In the genomic region with DNA sequence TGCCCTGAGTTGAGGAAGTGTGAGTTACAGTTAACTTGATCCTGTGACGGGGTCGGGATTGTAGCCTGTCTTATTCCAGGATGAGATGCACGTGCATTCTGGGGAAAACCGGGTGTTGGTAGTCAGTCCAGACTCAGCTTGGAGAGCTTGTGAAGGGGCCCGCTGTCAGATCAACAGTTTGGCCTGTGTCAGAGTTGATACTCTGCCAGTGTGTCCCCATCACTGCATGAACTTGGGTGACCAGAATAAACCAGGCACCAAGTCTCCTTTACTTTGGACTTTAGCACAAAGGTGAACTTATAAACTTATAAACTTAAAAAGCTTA, we compare ENCODE assay signal across 8 mouse cellular contexts. TPM values are rescaled to one million over a fixed set of nuclear protein-coding genes. Genes with fewer than 3 reads are reported as not detected.
DNase-seq lines count a peak whose midpoint lies in the region; ATAC-seq and TF ChIP-seq lines count a peak whose summit lies in the region.

No protein-coding gene starts in this region.

- H3K4me1 ChIP-seq in heart, embryonic 11.5 days (ENCODE audit: control insufficient read depth, insufficient read depth, low read length): peaks cover 21% of the 10 kb centered on the region
- H3K4me1 ChIP-seq in MEL (ENCODE audit: control insufficient read depth in 1 of 2, insufficient read depth in 2 of 2, low read length in 2 of 2): peaks cover 15 to 18% of the 10 kb centered on the region in 2 experiments
- H3K4me1 ChIP-seq in hindbrain, embryonic 11.5 days (replicated peaks; ENCODE audit: control insufficient read depth, insufficient read depth, low read length): peaks cover 10% of the 10 kb centered on the region

- no peak for TF ChIP-seq EP300 in MEL (IDR thresholded peaks at IDR 0.05; ENCODE audit: low read depth in 1 of 2, low read length in 2 of 2)

- H3K27me3 ChIP-seq in heart, embryonic 11.5 days (ENCODE audit: control insufficient read depth, insufficient read depth, low read length): no peaks in the 10 kb centered on the region
- H3K27me3 ChIP-seq in MEL (ENCODE audit: control insufficient read depth in 1 of 2, insufficient read depth in 2 of 2, low read length in 2 of 2): no peaks in the 10 kb centered on the region
- no peaks in the 10 kb centered on the region for H3K27me3 ChIP-seq in hindbrain, embryonic 11.5 days (ENCODE audit: control insufficient read depth, insufficient read depth, low read length)

- no peak for DNase-seq in heart, adult 18-20 months
- DNase-seq in MEL (ENCODE audit: low read depth, low spot score): no peak
- DNase-seq in hindbrain, embryonic 11.5 days (ENCODE audit: low spot score): no peak
- no peak for DNase-seq in left cerebral cortex, postnatal 25 days (ENCODE audit: low spot score in 2 of 2)
- DNase-seq in embryo, embryonic 11 days: no peak

- no peak for TF ChIP-seq POLR2A in MEL (IDR thresholded peaks at IDR 0.05; ENCODE audit: control insufficient read depth in 1 of 2, insufficient read depth in 1 of 2, low read depth in 1 of 2, low read length in 2 of 2, poor library complexity in 1 of 2)

- no peak for TF ChIP-seq RAD21 in MEL (IDR thresholded peaks at IDR 0.05; ENCODE audit: low read depth, low read length)

- peak overlapping the region; percentile 97 for H3K4me2 ChIP-seq in heart, embryonic 11.5 days
- peak overlapping the region; percentile 94 for H3K4me2 ChIP-seq in hindbrain, embryonic 11.5 days (replicated peaks; ENCODE audit: low read depth, low read length)

- peak overlapping the region; percentile 80 for H3K27ac ChIP-seq in heart, embryonic 11.5 days (ENCODE audit: low read depth, low read length)
- H3K27ac ChIP-seq in MEL (ENCODE audit: control insufficient read depth, low read depth, low read length) (no peak overlapping the region), macrophage (peak overlapping the region; percentile 64)
- H3K27ac ChIP-seq in hindbrain, embryonic 11.5 days (ENCODE audit: low read depth, low read length): no peak overlapping the region

- 3% methylated on average over 5 of the region's 5 CpGs for WGBS in heart, embryonic 11.5 days (ENCODE audit: insufficient replicate concordance)
- WGBS in hindbrain, embryonic 11.5 days: 5% methylated on average over 5 of the region's 5 CpGs
- 1% methylated on average over 5 of the region's 5 CpGs for WGBS in macrophage (ENCODE audit: missing documents)

- peak overlapping the region; percentile 95 for H3K9ac ChIP-seq in heart, embryonic 11.5 days (ENCODE audit: low read depth, low read length)
- peak overlapping the region; percentile 81 for H3K9ac ChIP-seq in MEL (ENCODE audit: control insufficient read depth, low read depth, low read length, poor library complexity, severe bottlenecking)
- H3K9ac ChIP-seq in hindbrain, embryonic 11.5 days (ENCODE audit: low read depth, low read length): peak overlapping the region; percentile 96

- 0 out of 2 replicates have a peak, but pooled peaks cover 2% of the 10 kb centered on the region for H3K36me3 ChIP-seq in heart, embryonic 11.5 days (ENCODE audit: control insufficient read depth, insufficient read depth, low read length)
- peaks cover 6 to 22% of the 10 kb centered on the region in 2 experiments; a peak in 3 of 4 replicates for H3K36me3 ChIP-seq in MEL (ENCODE audit: control insufficient read depth in 1 of 2, insufficient read depth in 2 of 2, low read length in 2 of 2)
- H3K36me3 ChIP-seq in hindbrain, embryonic 11.5 days (ENCODE audit: control insufficient read depth, insufficient read depth, low read length): no peaks in the 10 kb centered on the region
- H3K36me3 ChIP-seq in macrophage (ENCODE audit: inconsistent target): peaks cover 1% of the 10 kb centered on the region; the same call in 1 of the 2 replicates

- no peaks in the 10 kb centered on the region for H3K9me3 ChIP-seq in heart, embryonic 11.5 days (replicated peaks; ENCODE audit: control insufficient read depth, low read length)
- no peaks in the 10 kb centered on the region for H3K9me3 ChIP-seq in MEL (replicated peaks; ENCODE audit: insufficient read depth, low read length)
- H3K9me3 ChIP-seq in hindbrain, embryonic 11.5 days (ENCODE audit: control insufficient read depth, low read length): no peaks in the 10 kb centered on the region

- intact Hi-C loops in left cerebral cortex, postnatal 25 days (cut with DNase I): no loop called here

- no peak for ATAC-seq in heart, embryonic 11.5 days (replicated peaks; ENCODE audit: insufficient number of reproducible peaks, low FRiP score, low TSS enrichment)
- no peak for ATAC-seq in hindbrain, embryonic 11.5 days (ENCODE audit: low FRiP score)
- ATAC-seq in activated CD4-positive, CD25-positive, alpha-beta regulatory T cell, adult 4 months: no peak

- H3K4me3 ChIP-seq in heart, embryonic 11.5 days (ENCODE audit: low read depth, low read length): peak overlapping the region; percentile 99
- H3K4me3 ChIP-seq in MEL (ENCODE audit: control insufficient read depth in 1 of 2, insufficient read depth in 1 of 2, low read depth in 2 of 2, low read length in 2 of 2) (peak overlapping the region; percentile 88 to 97), macrophage (ENCODE audit: inconsistent target) (peak overlapping the region; percentile 99)
- H3K4me3 ChIP-seq in hindbrain, embryonic 11.5 days (ENCODE audit: low read depth, low read length): peak overlapping the region; percentile 96

- TF ChIP-seq CTCF in MEL (IDR thresholded peaks at IDR 0.05 in 2 of 3, conservative IDR thresholded peaks at IDR 0.05 in 1 of 3; ENCODE audit: control insufficient read depth in 1 of 3, insufficient read depth in 1 of 3, low read depth in 2 of 3, low read length in 3 of 3, poor library complexity in 1 of 3, severe bottlenecking in 1 of 3): no peak

- H3K79me2 ChIP-seq in MEL (ENCODE audit: control insufficient read depth, insufficient read depth, low read length, poor library complexity) (peaks cover 53% of the 10 kb centered on the region), macrophage (ENCODE audit: inconsistent target) (peaks cover 83% of the 10 kb centered on the region)

RNA-seq across cellular contexts. Expression of gene Trim11, which starts 0.8 kb away (rescaled TPM):
- polyA plus RNA-seq in heart, embryonic 11.5 days (2014; fragmentation: Nextera tagmentation; extraction: Ambion mirVana): 26.1 and 27.5 TPM in 2 replicates
- total RNA-seq in heart, adult 18-20 months (2021): 10 to 100 TPM; 15.2 to 15.4 TPM
- total RNA-seq in MEL (2012; rRNA removed): 22.9 and 27.0 TPM in 2 replicates
- polyA plus RNA-seq in MEL (2012; ENCODE audit: insufficient read depth in 1 of 2, insufficient read length in 2 of 2, low read depth in 1 of 2, low replicate concordance in 2 of 2, missing spikeins in 1 of 2) (10 to 100 TPM in 1 of 2 experiments, not detected in 1; 24.8 TPM), macrophage (2018) (11.4 to 20.3 TPM (median 14.2 TPM) in 3 replicates)
- 15.7 and 18.2 TPM in 2 replicates for polyA plus RNA-seq in hindbrain, embryonic 11.5 days (2014; fragmentation: Nextera tagmentation; extraction: Ambion mirVana)
- total RNA-seq in macrophage (2018; cell fraction: chromatin; rRNA removed): 10 to 100 TPM; 24.2 to 97.7 (median 71.8) TPM
- total RNA-seq in macrophage (2018; cell fraction: cytosol; rRNA removed): 10 to 100 TPM in 22 of 26 experiments, 1 to 10 TPM in 4; 7.7 to 22.5 (median 18.0) TPM
- total RNA-seq in macrophage (2018; cell fraction: nucleus; rRNA removed): 10 to 100 TPM; 18.6 to 83.1 (median 49.3) TPM
- total RNA-seq in left cerebral cortex, postnatal 25 days (2021): 10 to 100 TPM; 21.5 to 23.7 TPM
- polyA plus RNA-seq in activated CD4-positive, CD25-positive, alpha-beta regulatory T cell, adult 4 months (2017; shearing (Covaris generic)): 10 to 100 TPM; 18.5 to 22.2 TPM

RNA-seq across cellular contexts. Expression of gene Hist3h2a, which starts 24.2 kb away (rescaled TPM):
- 22.5 and 23.3 TPM in 2 replicates for polyA plus RNA-seq in heart, embryonic 11.5 days (2014; fragmentation: Nextera tagmentation; extraction: Ambion mirVana)
- 10 to 100 TPM; 13.9 to 17.4 TPM for total RNA-seq in heart, adult 18-20 months (2021)
- 184 and 300 TPM in 2 replicates for total RNA-seq in MEL (2012; rRNA removed)
- under 1 TPM in 1 of 2 experiments, not detected in 1; 0.42 TPM for polyA plus RNA-seq in MEL (2012; ENCODE audit: insufficient read depth in 1 of 2, insufficient read length in 2 of 2, low read depth in 1 of 2, low replicate concordance in 2 of 2, missing spikeins in 1 of 2)
- polyA plus RNA-seq in hindbrain, embryonic 11.5 days (2014; fragmentation: Nextera tagmentation; extraction: Ambion mirVana): 71.2 and 75.2 TPM in 2 replicates
- total RNA-seq in macrophage (2018; cell fraction: chromatin; rRNA removed): 100 to 1,000 TPM in 5 of 26 experiments, 10 to 100 TPM in 18, 1 to 10 TPM in 3; 6.6 to 134 (median 27.4) TPM
- 10 to 100 TPM; 19.1 to 74.1 (median 48.6) TPM for total RNA-seq in macrophage (2018; cell fraction: cytosol; rRNA removed)
- total RNA-seq in macrophage (2018; cell fraction: nucleus; rRNA removed): 100 to 1,000 TPM in 5 of 26 experiments, 10 to 100 TPM in 21; 14.1 to 225 (median 52.5) TPM
- 16.2 to 56.9 TPM (median 24.3 TPM) in 3 replicates for polyA plus RNA-seq in macrophage (2018)
- 10 to 100 TPM; 62.2 to 64.8 TPM for total RNA-seq in left cerebral cortex, postnatal 25 days (2021)
- 1 to 10 TPM; 3.5 to 5.4 TPM for polyA plus RNA-seq in activated CD4-positive, CD25-positive, alpha-beta regulatory T cell, adult 4 months (2017; shearing (Covaris generic))

RNA-seq across cellular contexts. Expression of gene Trim17, which starts 24.2 kb away (rescaled TPM):
- 1.0 and 1.1 TPM in 2 replicates for polyA plus RNA-seq in heart, embryonic 11.5 days (2014; fragmentation: Nextera tagmentation; extraction: Ambion mirVana)
- total RNA-seq in heart, adult 18-20 months (2021): under 1 TPM in 1 of 2 experiments, not detected in 1; 0.12 TPM
- 0.50 and 0.52 TPM in 2 replicates for total RNA-seq in MEL (2012; rRNA removed)
- polyA plus RNA-seq in MEL (2012; ENCODE audit: insufficient read depth in 1 of 2, insufficient read length in 2 of 2, low read depth in 1 of 2, low replicate concordance in 2 of 2, missing spikeins in 1 of 2) (under 1 TPM in 1 of 2 experiments, not detected in 1; 0.82 TPM), macrophage (2018) (0.07 to 0.14 TPM in 2 of 3 replicates, not detected in the other)
- 0.36 and 0.73 TPM in 2 replicates for polyA plus RNA-seq in hindbrain, embryonic 11.5 days (2014; fragmentation: Nextera tagmentation; extraction: Ambion mirVana)
- total RNA-seq in macrophage (2018; cell fraction: chromatin; rRNA removed): 1 to 10 TPM in 3 of 26 experiments, under 1 TPM in 18, not detected in 5; 0.25 to 1.5 (median 0.54) TPM
- under 1 TPM in 25 of 26 experiments, not detected in 1; 0.04 to 0.30 (median 0.11) TPM for total RNA-seq in macrophage (2018; cell fraction: cytosol; rRNA removed)
- under 1 TPM in 24 of 26 experiments, not detected in 2; 0.16 to 0.98 (median 0.52) TPM for total RNA-seq in macrophage (2018; cell fraction: nucleus; rRNA removed)
- 1 to 10 TPM; 5.4 TPM for total RNA-seq in left cerebral cortex, postnatal 25 days (2021)
- polyA plus RNA-seq in activated CD4-positive, CD25-positive, alpha-beta regulatory T cell, adult 4 months (2017; shearing (Covaris generic)): under 1 TPM; 0.17 to 0.20 TPM

RNA-seq across cellular contexts. Expression of gene Hist3h2ba, which starts 29.9 kb away (rescaled TPM):
- 6.4 and 8.4 TPM in 2 replicates for polyA plus RNA-seq in heart, embryonic 11.5 days (2014; fragmentation: Nextera tagmentation; extraction: Ambion mirVana)
- total RNA-seq in heart, adult 18-20 months (2021): 1 to 10 TPM; 1.0 to 1.4 TPM
- 48.2 and 147 TPM in 2 replicates for total RNA-seq in MEL (2012; rRNA removed)
- polyA plus RNA-seq in MEL (2012; ENCODE audit: insufficient read depth in 1 of 2, insufficient read length in 2 of 2, low read depth in 1 of 2, low replicate concordance in 2 of 2, missing spikeins in 1 of 2): under 1 TPM in 1 of 2 experiments, not detected in 1; 0.21 TPM
- 108 and 114 TPM in 2 replicates for polyA plus RNA-seq in hindbrain, embryonic 11.5 days (2014; fragmentation: Nextera tagmentation; extraction: Ambion mirVana)
- total RNA-seq in macrophage (2018; cell fraction: chromatin; rRNA removed): not detected
- total RNA-seq in macrophage (2018; cell fraction: cytosol; rRNA removed): 1 to 10 TPM in 9 of 26 experiments, under 1 TPM in 15, not detected in 2; 0.45 to 2.0 (median 0.95) TPM
- 1 to 10 TPM in 2 of 26 experiments, not detected in 24; 1.4 to 1.8 TPM for total RNA-seq in macrophage (2018; cell fraction: nucleus; rRNA removed)
- 0.50 to 0.78 TPM in 2 of 3 replicates, not detected in the other for polyA plus RNA-seq in macrophage (2018)
- total RNA-seq in left cerebral cortex, postnatal 25 days (2021): 100 to 1,000 TPM in 1 of 2 experiments, 10 to 100 TPM in 1; 90.4 to 111 TPM
- polyA plus RNA-seq in activated CD4-positive, CD25-positive, alpha-beta regulatory T cell, adult 4 months (2017; shearing (Covaris generic)): 1 to 10 TPM; 1.8 to 4.2 TPM

RNA-seq across cellular contexts. Expression of gene Rnf187, which starts 40.0 kb away (rescaled TPM):
- 172 and 192 TPM in 2 replicates for polyA plus RNA-seq in heart, embryonic 11.5 days (2014; fragmentation: Nextera tagmentation; extraction: Ambion mirVana)
- 100 to 1,000 TPM; 165 to 170 TPM for total RNA-seq in heart, adult 18-20 months (2021)
- total RNA-seq in MEL (2012; rRNA removed): 282 and 337 TPM in 2 replicates
- 1,000 to 10,000 TPM in 1 of 2 experiments, 100 to 1,000 TPM in 1; 280 to 3,830 TPM for polyA plus RNA-seq in MEL (2012; ENCODE audit: insufficient read depth in 1 of 2, insufficient read length in 2 of 2, low read depth in 1 of 2, low replicate concordance in 2 of 2, missing spikeins in 1 of 2)
- 395 and 419 TPM in 2 replicates for polyA plus RNA-seq in hindbrain, embryonic 11.5 days (2014; fragmentation: Nextera tagmentation; extraction: Ambion mirVana)
- 10 to 100 TPM in 17 of 26 experiments, 1 to 10 TPM in 9; 2.9 to 35.0 (median 14.9) TPM for total RNA-seq in macrophage (2018; cell fraction: chromatin; rRNA removed)
- 100 to 1,000 TPM in 13 of 26 experiments, 10 to 100 TPM in 13; 69.7 to 129 (median 99.3) TPM for total RNA-seq in macrophage (2018; cell fraction: cytosol; rRNA removed)
- total RNA-seq in macrophage (2018; cell fraction: nucleus; rRNA removed): 10 to 100 TPM; 18.7 to 68.4 (median 36.7) TPM
- 45.0 to 110 TPM (median 97.1 TPM) in 3 replicates for polyA plus RNA-seq in macrophage (2018)
- 100 to 1,000 TPM; 480 to 498 TPM for total RNA-seq in left cerebral cortex, postnatal 25 days (2021)
- polyA plus RNA-seq in activated CD4-positive, CD25-positive, alpha-beta regulatory T cell, adult 4 months (2017; shearing (Covaris generic)): 10 to 100 TPM; 11.4 to 17.9 TPM

Comparison
In these comparisons a context has a peak if more than half of its experiments do, and no peak if none do; other contexts are left out.
1. H3K27ac ChIP-seq: peak in heart, embryonic 11.5 days (single experiment) and macrophage (single experiment); none in MEL (single experiment) and hindbrain, embryonic 11.5 days (single experiment).
2. Peak in every context shown above with its lines, with median percentiles within 50 percentile points of each other: H3K4me3 ChIP-seq and H3K9ac ChIP-seq.